Mouse (Mus musculus): ENCODE data around the gene Lamb1.

DNA sequence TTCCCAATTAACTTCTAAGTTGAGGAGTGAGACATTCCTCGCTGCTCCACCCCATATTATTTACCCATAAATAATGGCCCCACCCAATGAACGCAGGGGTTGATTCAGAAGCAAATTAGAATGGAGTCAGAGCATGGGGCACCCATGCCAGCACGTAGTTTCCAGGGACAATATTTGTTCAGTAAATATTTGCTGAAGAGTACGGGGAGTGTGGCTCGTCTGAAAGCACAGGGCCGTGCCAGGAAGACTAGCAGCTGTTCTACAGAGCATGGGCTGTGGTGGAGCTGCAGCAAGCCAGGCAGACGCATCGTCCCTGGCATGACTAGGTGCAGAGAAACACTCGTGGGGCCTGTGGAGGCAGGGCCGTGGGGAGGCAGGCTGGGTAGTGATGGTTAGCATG lies 29.5 kb downstream of the Lamb1 start:
- TF ChIP-seq ZNF384 (IDR thresholded peaks at IDR 0.05; ENCODE audit: low read depth, low read length) (no peak), MAFK (IDR thresholded peaks at IDR 0.05; ENCODE audit: insufficient read depth, low read depth, low read length) (no peak), HCFC1 (IDR thresholded peaks at IDR 0.05; ENCODE audit: borderline replicate concordance, insufficient read depth, low read length) (no peak), CHD2 (IDR thresholded peaks at IDR 0.05; ENCODE audit: low read depth, low read length) (no peak)

Data from ES-E14 (cell line).